Mouse (Mus musculus) C2C12 (cell line): ENCODE measurements around the gene 9930022D16Rik. TPM values are rescaled to one million over a fixed set of nuclear protein-coding genes. Genes with fewer than 3 reads are reported as not detected.

ENCODE experiments used
- H3K27me3 ChIP-seq: one replicate; pipeline ENCODE4 v1.6.1; 2011; ENCODE audit not compliant: control insufficient read depth, insufficient read depth, insufficient read length
- H3K36me3 ChIP-seq: one replicate; pipeline ENCODE4 v1.6.1; 2011; ENCODE audit not compliant: control insufficient read depth, insufficient read depth
- H3K4me3 ChIP-seq: one replicate; pipeline ENCODE4 v1.5.1; 2011; ENCODE audit warnings: mild to moderate bottlenecking, control low read depth; ENCODE audit not compliant: poor library complexity, insufficient read depth, severe bottlenecking
- H3K79me2 ChIP-seq: one replicate; pipeline ENCODE4 v1.6.1; 2011; ENCODE audit not compliant: control insufficient read depth, insufficient read depth
- H3K79me3 ChIP-seq: one replicate; pipeline ENCODE4 v1.6.1; 2011; ENCODE audit warnings: low read depth, control low read depth
- H3ac ChIP-seq: one replicate; pipeline ENCODE3; 2011; ENCODE audit warnings: low read depth; ENCODE audit not compliant: control insufficient read depth, insufficient read length
- CEBPB ChIP-seq: IDR thresholded peaks from one replicate; pipeline ENCODE4 v1.6.1; 2011; ENCODE audit warnings: low read depth, mild to moderate bottlenecking, control low read depth, moderate library complexity
- CTCF ChIP-seq: IDR thresholded peaks from one replicate; pipeline ENCODE4 v1.5.1; 2011; ENCODE audit not compliant: control insufficient read depth, insufficient read depth, insufficient read length
- FOSL1 ChIP-seq: IDR thresholded peaks from one replicate; pipeline ENCODE4 v1.8.0; 2011; ENCODE audit warnings: mild to moderate bottlenecking, low read length; ENCODE audit not compliant: poor library complexity, insufficient read depth, severe bottlenecking
- MAX ChIP-seq: IDR thresholded peaks from one replicate; pipeline ENCODE4 v1.6.1; 2011; ENCODE audit warnings: mild to moderate bottlenecking, control low read depth
- MYOD1 ChIP-seq: IDR thresholded peaks from one replicate; pipeline ENCODE4 v1.6.1; 2011; ENCODE audit warnings: low read depth; ENCODE audit not compliant: control insufficient read depth, insufficient read length
- MYOG ChIP-seq: IDR thresholded peaks from one replicate; pipeline ENCODE4 v1.6.1; 2011; ENCODE audit not compliant: control insufficient read depth, insufficient read length; ENCODE audit errors: extremely low read depth
- USF1 ChIP-seq: IDR thresholded peaks from one replicate; pipeline ENCODE4 v1.6.1; 2011; ENCODE audit warnings: low read depth, mild to moderate bottlenecking, control low read depth, moderate library complexity
- polyA plus RNA-seq: library from polyadenylated mRNA; unstranded; fragments of >200 nt; fragmentation: generic; extraction: Trizol; gene quantifications from one replicate; pipeline ENCODE4 v1.2.1, GENCODE M21; 2012; ENCODE audit warnings: missing spikeins

The 9930022D16Rik gene
- polyA plus RNA-seq, 1 experiment: not detected

- H3K36me3 ChIP-seq: peaks cover 22% of the 10 kb centered on the region
- H3K79me2 ChIP-seq: peaks cover 100% of the 10 kb centered on the region
- TF ChIP-seq MYOG (no peak), USF1 (no peak), CEBPB (no peak), CTCF (no peak), FOSL1 (no peak), MAX (no peak), MYOD1 (no peak)
Observed at GRCm38 (mm10) chr11:109369026-109369637, 44.6 kb upstream of the 9930022D16Rik start.

GRCm38 (mm10) chr11:109375412-109375811 lies 38.3 kb upstream of the 9930022D16Rik start:
- Histone ChIP-seq H3ac (no peak overlapping the region), H3K79me3 (peaks cover 88% of the 10 kb centered on the region), H3K36me3 (no peaks in the 10 kb centered on the region), H3K79me2 (peaks cover 100% of the 10 kb centered on the region), H3K27me3 (no peaks in the 10 kb centered on the region), H3K4me3 (no peak overlapping the region)
- no peak for TF ChIP-seq MYOD1
- no peak for TF ChIP-seq MYOG
- no peak for TF ChIP-seq USF1
- TF ChIP-seq CEBPB: no peak
- TF ChIP-seq FOSL1: no peak
- TF ChIP-seq MAX: no peak
- no peak for TF ChIP-seq CTCF

More at GRCm38 (mm10) chr11:109369026-109369637, 44.6 kb upstream of the 9930022D16Rik start:
- peaks cover 91% of the 10 kb centered on the region for H3K79me3 ChIP-seq
- no peak overlapping the region for H3K4me3 ChIP-seq
- no peaks in the 10 kb centered on the region for H3K27me3 ChIP-seq
- H3ac ChIP-seq: no peak overlapping the region

- Histone ChIP-seq H3K4me3 (no peak overlapping the region), H3K27me3 (no peaks in the 10 kb centered on the region), H3K79me3 (peaks cover 90% of the 10 kb centered on the region), H3ac (no peak overlapping the region), H3K79me2 (peaks cover 100% of the 10 kb centered on the region), H3K36me3 (no peaks in the 10 kb centered on the region)
- TF ChIP-seq FOSL1: no peak
- no peak for TF ChIP-seq CTCF
- TF ChIP-seq USF1: no peak
- no peak for TF ChIP-seq MYOD1
- TF ChIP-seq MAX: no peak
- TF ChIP-seq CEBPB: no peak
- TF ChIP-seq MYOG: no peak
Observed at GRCm38 (mm10) chr11:109376484-109377143, 37.1 kb upstream of the 9930022D16Rik start.

DNA sequence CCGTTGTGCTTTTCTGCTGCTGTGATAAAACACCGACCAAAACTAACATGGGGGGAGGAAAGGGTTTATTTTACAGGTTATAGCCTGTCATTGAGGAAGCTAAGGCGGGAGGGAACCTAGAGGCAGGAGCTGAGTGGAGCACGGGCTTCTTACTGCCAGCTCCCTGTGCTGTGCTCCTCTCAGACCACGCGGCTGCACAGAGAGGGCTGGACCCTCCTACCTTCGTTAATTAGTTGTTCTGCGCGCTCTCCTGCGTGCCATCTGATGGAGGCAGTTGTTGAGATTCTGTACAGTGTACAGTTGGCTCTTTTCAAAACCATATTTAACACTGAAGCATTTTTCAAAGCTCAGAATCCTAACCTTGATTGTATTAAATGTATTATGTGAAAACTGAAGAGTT lies 36.2 kb upstream of the 9930022D16Rik start:
- Histone ChIP-seq H3K79me2 (peaks cover 100% of the 10 kb centered on the region), H3K36me3 (no peaks in the 10 kb centered on the region), H3ac (no peak overlapping the region), H3K79me3 (peaks cover 90% of the 10 kb centered on the region), H3K27me3 (no peaks in the 10 kb centered on the region), H3K4me3 (no peak overlapping the region)
- no peak for TF ChIP-seq CEBPB
- TF ChIP-seq FOSL1: no peak
- TF ChIP-seq MYOD1: no peak
- no peak for TF ChIP-seq MAX
- TF ChIP-seq CTCF: no peak
- TF ChIP-seq MYOG: no peak
- no peak for TF ChIP-seq USF1

- Histone ChIP-seq H3K36me3 (no peaks in the 10 kb centered on the region), H3K79me2 (peaks cover 100% of the 10 kb centered on the region), H3K27me3 (no peaks in the 10 kb centered on the region), H3ac (no peak overlapping the region), H3K4me3 (no peak overlapping the region), H3K79me3 (peaks cover 90% of the 10 kb centered on the region)
- TF ChIP-seq CEBPB: no peak
- TF ChIP-seq FOSL1: no peak
- no peak for TF ChIP-seq MYOG
- TF ChIP-seq MYOD1: no peak
- TF ChIP-seq MAX: no peak
- TF ChIP-seq USF1: no peak
- TF ChIP-seq CTCF: no peak
Observed at GRCm38 (mm10) chr11:109378051-109378450, 35.7 kb upstream of the 9930022D16Rik start.

DNA sequence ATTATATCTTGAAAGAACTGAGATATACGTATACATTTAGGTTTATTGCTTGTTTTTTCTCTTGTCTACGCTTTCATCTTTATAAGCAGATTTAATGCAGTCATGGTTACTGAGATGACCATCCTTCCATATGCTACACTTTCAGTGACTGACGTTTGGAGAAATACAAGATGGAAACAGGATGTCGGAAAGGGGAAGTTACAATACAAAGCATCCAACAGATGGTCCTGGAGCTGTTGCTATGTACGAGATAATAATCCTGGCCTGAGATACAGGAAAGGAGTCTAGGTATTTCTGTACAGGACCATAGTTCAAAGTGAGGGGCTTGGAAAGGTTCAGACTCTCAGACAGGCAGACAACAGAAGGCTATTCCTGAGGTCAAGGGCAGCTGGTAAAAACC lies 33.1 kb upstream of the 9930022D16Rik start:
- H3K79me2 ChIP-seq: peaks cover 99% of the 10 kb centered on the region
- no peak for TF ChIP-seq USF1
- TF ChIP-seq MYOG: no peak
- no peak for TF ChIP-seq MAX
- no peak for TF ChIP-seq MYOD1
- TF ChIP-seq CTCF: no peak
- TF ChIP-seq FOSL1: no peak
- no peak for TF ChIP-seq CEBPB
- H3K36me3 ChIP-seq: no peaks in the 10 kb centered on the region
- peaks cover 91% of the 10 kb centered on the region for H3K79me3 ChIP-seq
- H3K27me3 ChIP-seq: no peaks in the 10 kb centered on the region
- no peak overlapping the region for H3ac ChIP-seq
- no peak overlapping the region for H3K4me3 ChIP-seq
